Mouse (Mus musculus) hindbrain, embryonic 15.5 days (tissue): ENCODE measurements around the gene Itm2c. TPM values are rescaled to one million over a fixed set of nuclear protein-coding genes. Genes with fewer than 3 reads are reported as not detected.

ENCODE experiments used
- ATAC-seq: fragments of 200-750 bp; cut with Nextera tagmentation; 2 replicates; pipeline ENCODE4 v1.8.0; 2017; ENCODE audit warnings: low read depth, moderate number of reproducible peaks, moderate TSS enrichment; ENCODE audit not compliant: low FRiP score
- H3K27ac ChIP-seq: fragments of 300-500 bp; sonication (generic); replicated peaks from 2 replicates; pipeline ENCODE4 v1.5.1; 2015; ENCODE audit warnings: mild to moderate bottlenecking, inconsistent platforms
- H3K27me3 ChIP-seq: fragments of 300-500 bp; sonication (generic); 2 replicates; pipeline ENCODE4 v1.6.1; 2015; ENCODE audit warnings: control low read depth, inconsistent platforms
- H3K36me3 ChIP-seq: fragments of 300-500 bp; sonication (generic); 2 replicates; pipeline ENCODE4 v1.6.1; 2015; ENCODE audit warnings: control low read depth, inconsistent platforms
- H3K4me1 ChIP-seq: fragments of 300-500 bp; sonication (generic); replicated peaks from 2 replicates; pipeline ENCODE4 v1.6.1; 2015; ENCODE audit warnings: control low read depth, inconsistent platforms
- H3K4me2 ChIP-seq: fragments of 300-500 bp; sonication (generic); 2 replicates; pipeline ENCODE4 v1.6.1; 2015; ENCODE audit warnings: moderate library complexity, mild to moderate bottlenecking, inconsistent platforms
- H3K4me3 ChIP-seq: fragments of 300-500 bp; sonication (generic); 2 replicates; pipeline ENCODE4 v1.5.1; 2015; ENCODE audit warnings: mild to moderate bottlenecking, inconsistent platforms
- H3K9ac ChIP-seq: fragments of 300-500 bp; sonication (generic); 2 replicates; pipeline ENCODE4 v1.6.1; 2015; ENCODE audit warnings: inconsistent platforms
- H3K9me3 ChIP-seq: fragments of 300-500 bp; sonication (generic); 2 replicates; pipeline ENCODE4 v1.6.1; 2016; ENCODE audit warnings: control low read depth, inconsistent platforms
- WGBS: fragments of 180-500 bp; shearing (Covaris S2); methylation state at CpG from one replicate; pipeline ENCODE4 v1.1.7; 2015; 5-methylcytosine and 5-hydroxymethylcytosine counted together
- polyA plus RNA-seq: library from polyadenylated mRNA; unstranded; fragments of >200 nt; fragmentation: Nextera tagmentation; extraction: Ambion mirVana; gene quantifications from 2 replicates; pipeline ENCODE4 v1.2.1, GENCODE M21; 2015

Itm2c gene
- polyA plus RNA-seq, 1 experiment from 2014 or later: 204 TPM

- H3K9me3 ChIP-seq: no peaks in the 10 kb centered on the region
- H3K9ac ChIP-seq: no peak overlapping the region
- no peaks in the 10 kb centered on the region for H3K36me3 ChIP-seq
- 70% methylated on average over 5 of the region's 5 CpGs for whole genome bisulfite sequencing
- no peak for ATAC-seq
- H3K4me3 ChIP-seq: no peak overlapping the region
- H3K27me3 ChIP-seq: no peaks in the 10 kb centered on the region
- H3K27ac ChIP-seq: peak overlapping the region; percentile 69
- H3K4me1 ChIP-seq: peaks cover 27% of the 10 kb centered on the region
- H3K4me2 ChIP-seq: no peak overlapping the region
Observed at GRCm38 (mm10) chr1:85922865-85923211, 28.8 kb downstream of the Itm2c start.

- Histone ChIP-seq H3K36me3 (no peaks in the 10 kb centered on the region), H3K4me3 (no peak overlapping the region), H3K4me1 (peaks cover 42% of the 10 kb centered on the region), H3K4me2 (no peak overlapping the region), H3K27ac (no peak overlapping the region), H3K9me3 (no peaks in the 10 kb centered on the region), H3K27me3 (no peaks in the 10 kb centered on the region), H3K9ac (no peak overlapping the region)
- WGBS: 81% methylated on average over 5 of the region's 5 CpGs
- no peak for ATAC-seq
Observed at GRCm38 (mm10) chr1:85925183-85925582, 31.1 kb downstream of the Itm2c start.

GRCm38 (mm10) chr1:85928057-85928687 lies 34.1 kb downstream of the Itm2c start, which contains the start of gene 4933407L21Rik:
4933407L21Rik (plus strand) TSS chr1:85928483.
- H3K4me1 ChIP-seq: peaks cover 40% of the 10 kb centered on the region
- WGBS: 13% methylated on average over 4 of the region's 4 CpGs
- H3K27ac ChIP-seq: peak within 1 kb of the TSS; percentile 84
- H3K36me3 ChIP-seq: no peaks in the 10 kb centered on the region
- H3K4me3 ChIP-seq: no peak within 1 kb of the TSS
- H3K27me3 ChIP-seq: no peaks in the 10 kb centered on the region
- ATAC-seq: peak; percentile 93
- H3K4me2 ChIP-seq: 0 out of 2 replicates have a peak within 1 kb of the TSS, but pooled peaks have one; percentile 11
- no peak within 1 kb of the TSS; the same call in 1 of the 2 replicates for H3K9ac ChIP-seq
- H3K9me3 ChIP-seq: no peaks in the 10 kb centered on the region

GRCm38 (mm10) chr1:85928688-85929065 lies 34.6 kb downstream of the Itm2c start:
- no peaks in the 10 kb centered on the region for H3K9me3 ChIP-seq
- WGBS: 33% methylated on average over 4 of the region's 4 CpGs
- H3K4me2 ChIP-seq: 0 out of 2 replicates have a peak overlapping the region, but pooled peaks have one; percentile 11
- no peaks in the 10 kb centered on the region for H3K27me3 ChIP-seq
- H3K4me3 ChIP-seq: no peak overlapping the region
- no peaks in the 10 kb centered on the region for H3K36me3 ChIP-seq
- H3K9ac ChIP-seq: no peak overlapping the region
- ATAC-seq: peak; percentile 31; the same call in 1 of the 2 replicates
- peaks cover 43% of the 10 kb centered on the region for H3K4me1 ChIP-seq
- peak overlapping the region; percentile 84 for H3K27ac ChIP-seq

- no peak for ATAC-seq
- no peak overlapping the region for H3K4me2 ChIP-seq
Observed at GRCm38 (mm10) chr1:85929406-85929805, 35.3 kb downstream of the Itm2c start.

GRCm38 (mm10) chr1:85931170-85931569 lies 37.1 kb downstream of the Itm2c start:
- no peak for ATAC-seq
- Histone ChIP-seq H3K36me3 (no peaks in the 10 kb centered on the region), H3K4me1 (peaks cover 57% of the 10 kb centered on the region), H3K4me3 (no peak overlapping the region), H3K27ac (no peak overlapping the region), H3K27me3 (no peaks in the 10 kb centered on the region), H3K4me2 (no peak overlapping the region), H3K9ac (no peak overlapping the region), H3K9me3 (no peaks in the 10 kb centered on the region)
- 61% methylated on average over 5 of the region's 5 CpGs for WGBS

More at GRCm38 (mm10) chr1:85929406-85929805, 35.3 kb downstream of the Itm2c start:
- Histone ChIP-seq H3K9ac (no peak overlapping the region), H3K4me3 (no peak overlapping the region), H3K9me3 (no peaks in the 10 kb centered on the region), H3K27me3 (no peaks in the 10 kb centered on the region), H3K4me1 (peaks cover 50% of the 10 kb centered on the region), H3K36me3 (no peaks in the 10 kb centered on the region), H3K27ac (peak overlapping the region; percentile 84)
- WGBS: 84% methylated on average over 6 of the region's 6 CpGs

DNA sequence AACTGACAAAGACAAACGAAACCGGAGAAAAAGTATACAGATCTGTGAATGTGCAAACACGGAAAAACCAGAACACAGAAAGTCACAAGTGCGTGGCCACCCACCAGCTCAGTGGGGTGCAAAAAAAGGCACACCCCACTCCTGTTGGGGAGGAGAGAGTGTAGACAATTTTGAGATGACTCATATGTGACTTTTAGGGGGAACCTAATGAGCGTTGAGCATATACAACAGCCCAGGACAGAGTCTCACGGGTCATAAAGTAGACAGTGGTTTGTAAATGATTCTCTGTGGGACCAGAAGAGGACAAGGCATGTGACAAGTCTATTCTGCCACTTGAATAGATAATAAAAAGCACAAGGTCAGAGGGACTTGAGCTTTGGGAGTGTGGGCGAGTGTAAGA lies 39.1 kb downstream of the Itm2c start:
- Histone ChIP-seq H3K4me1 (peaks cover 54% of the 10 kb centered on the region), H3K27ac (peak overlapping the region; percentile 55; the same call in 1 of the 2 replicates), H3K4me2 (peak overlapping the region; percentile 34), H3K9me3 (no peaks in the 10 kb centered on the region), H3K9ac (peak overlapping the region; percentile 13; the same call in 1 of the 2 replicates), H3K36me3 (no peaks in the 10 kb centered on the region), H3K4me3 (no peak overlapping the region), H3K27me3 (no peaks in the 10 kb centered on the region)
- no peak for ATAC-seq
- WGBS: 9% methylated on average over 7 of the region's 7 CpGs

DNA sequence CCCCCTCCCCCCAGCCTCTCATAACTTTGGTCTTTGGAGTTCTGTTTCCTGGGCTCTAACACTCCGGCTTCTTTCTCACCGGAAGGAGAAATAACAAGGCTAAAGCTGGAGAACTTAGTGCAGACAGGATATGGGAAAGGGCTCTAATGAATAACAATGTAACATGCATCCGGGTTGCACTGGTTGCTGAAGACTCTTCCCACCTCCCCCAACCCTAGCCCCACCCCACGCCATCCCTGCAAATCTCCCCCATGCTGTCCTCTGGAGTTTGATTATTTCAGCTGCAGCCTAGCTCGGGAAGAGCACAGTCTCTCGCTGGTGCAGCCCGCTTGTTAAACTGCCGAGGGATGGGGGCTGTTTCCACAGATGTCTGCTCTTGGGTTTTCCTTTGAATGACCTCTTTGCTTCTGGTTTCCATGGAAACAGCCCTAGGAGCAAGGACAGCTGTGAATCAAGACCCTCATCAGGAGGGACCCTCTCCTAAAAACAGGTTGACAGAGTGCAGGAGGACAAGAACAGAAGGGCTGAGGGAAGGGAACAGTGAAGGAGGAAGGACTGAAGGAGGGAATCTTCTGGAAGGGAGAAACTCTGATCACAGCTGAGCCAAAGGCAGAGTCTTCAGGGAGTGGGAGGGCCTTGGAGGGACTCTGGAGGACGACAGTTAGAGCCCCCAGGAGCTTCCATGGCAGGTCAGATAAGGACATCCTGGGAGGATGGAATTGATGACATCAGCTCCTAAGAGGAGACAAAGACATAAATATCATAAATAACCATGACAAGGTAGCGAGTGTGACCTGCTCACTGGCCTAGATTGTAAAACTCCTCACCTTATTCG lies 39.8 kb downstream of the Itm2c start:
- Histone ChIP-seq H3K4me1 (peaks cover 48% of the 10 kb centered on the region), H3K4me2 (peak overlapping the region; percentile 34), H3K4me3 (no peak overlapping the region), H3K9me3 (no peaks in the 10 kb centered on the region), H3K9ac (peak overlapping the region; percentile 13; the same call in 1 of the 2 replicates), H3K27me3 (no peaks in the 10 kb centered on the region), H3K36me3 (no peaks in the 10 kb centered on the region), H3K27ac (peak overlapping the region; percentile 55)
- ATAC-seq: peak; percentile 57
- 10% methylated on average over 11 of the region's 11 CpGs for WGBS

GRCm38 (mm10) chr1:85934560-85934959 lies 40.5 kb downstream of the Itm2c start:
- WGBS: 9% methylated on average over 7 of the region's 7 CpGs
- Histone ChIP-seq H3K9me3 (no peaks in the 10 kb centered on the region), H3K27me3 (no peaks in the 10 kb centered on the region), H3K4me3 (no peak overlapping the region), H3K4me2 (no peak overlapping the region), H3K27ac (no peak overlapping the region), H3K36me3 (no peaks in the 10 kb centered on the region), H3K9ac (no peak overlapping the region), H3K4me1 (peaks cover 41% of the 10 kb centered on the region)
- no peak for ATAC-seq

DNA sequence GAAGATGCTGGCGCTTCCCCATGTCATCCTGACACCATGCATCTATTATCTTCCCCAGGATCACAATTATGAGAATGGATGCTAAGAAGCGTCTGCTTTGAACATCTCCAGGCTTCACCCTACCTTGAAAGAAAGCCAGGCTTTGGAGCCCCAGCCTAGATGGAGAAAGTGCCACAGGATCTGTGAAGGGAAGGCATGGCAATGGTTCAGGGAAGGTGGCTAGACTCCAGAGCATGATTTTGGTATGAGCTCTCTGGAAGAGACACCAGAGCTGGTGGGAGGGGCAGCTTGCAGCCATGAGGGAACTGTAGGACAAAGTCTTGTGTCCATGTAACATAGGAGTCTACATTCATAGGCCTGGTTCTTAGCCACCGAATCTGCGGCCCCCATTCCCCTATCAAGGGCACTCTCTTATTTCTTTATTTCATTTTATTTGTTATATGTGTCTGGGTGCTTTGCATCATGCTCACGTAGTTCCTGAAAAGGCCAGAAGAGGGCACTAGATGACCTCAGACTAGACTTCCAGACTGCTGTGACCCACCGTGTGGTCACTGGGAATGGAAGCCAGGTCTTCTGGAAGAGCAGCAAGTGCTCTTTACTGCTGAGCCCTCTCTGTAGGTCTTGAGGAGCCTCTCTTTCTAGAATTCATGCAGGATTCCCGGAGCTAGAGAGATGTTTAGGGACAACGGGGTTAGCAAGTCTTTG lies 41.2 kb downstream of the Itm2c start:
- 45% methylated on average over 8 of the region's 8 CpGs for WGBS
- no peaks in the 10 kb centered on the region for H3K9me3 ChIP-seq
- no peak overlapping the region for H3K4me2 ChIP-seq
- peaks cover 38% of the 10 kb centered on the region for H3K4me1 ChIP-seq
- no peak overlapping the region for H3K9ac ChIP-seq
- H3K4me3 ChIP-seq: no peak overlapping the region
- no peak overlapping the region for H3K27ac ChIP-seq
- H3K36me3 ChIP-seq: no peaks in the 10 kb centered on the region
- no peak for ATAC-seq
- no peaks in the 10 kb centered on the region for H3K27me3 ChIP-seq

GRCm38 (mm10) chr1:85936265-85936664 lies 42.2 kb downstream of the Itm2c start:
- no peak overlapping the region; the same call in 1 of the 2 replicates for H3K9ac ChIP-seq
- H3K9me3 ChIP-seq: no peaks in the 10 kb centered on the region
- WGBS: 76% methylated on average over 6 of the region's 6 CpGs
- no peaks in the 10 kb centered on the region for H3K27me3 ChIP-seq
- no peak overlapping the region for H3K4me2 ChIP-seq
- peaks cover 33% of the 10 kb centered on the region for H3K4me1 ChIP-seq
- no peak overlapping the region for H3K27ac ChIP-seq
- no peak for ATAC-seq
- no peak overlapping the region for H3K4me3 ChIP-seq
- no peaks in the 10 kb centered on the region for H3K36me3 ChIP-seq

DNA sequence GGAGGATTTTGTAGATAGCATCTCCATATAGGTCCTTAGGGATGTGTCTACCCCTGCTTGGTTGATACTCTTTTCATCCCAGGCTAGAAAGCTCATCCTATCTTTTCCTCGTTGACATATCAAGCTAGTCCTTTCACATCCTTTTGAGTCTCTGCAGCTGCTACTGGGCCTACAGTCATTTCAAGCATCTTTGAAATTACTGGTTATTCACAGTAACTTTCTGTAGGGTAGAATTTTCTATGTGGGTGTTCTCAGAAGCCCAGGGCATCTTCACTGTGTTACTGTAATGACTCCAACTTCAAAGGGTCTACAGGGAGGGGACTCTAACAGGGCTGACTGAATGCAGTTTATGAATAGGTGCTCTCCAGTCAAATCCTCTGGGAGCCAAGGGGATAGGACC lies 43.2 kb downstream of the Itm2c start:
- Histone ChIP-seq H3K27ac (no peak overlapping the region), H3K9me3 (no peaks in the 10 kb centered on the region), H3K4me2 (no peak overlapping the region), H3K4me3 (no peak overlapping the region), H3K4me1 (peaks cover 31% of the 10 kb centered on the region), H3K27me3 (no peaks in the 10 kb centered on the region), H3K9ac (no peak overlapping the region), H3K36me3 (no peaks in the 10 kb centered on the region)
- WGBS: 88% methylated on average over 1 of the region's 1 CpGs
- ATAC-seq: no peak
